Mouse (Mus musculus) heart, embryonic 14.5 days (tissue): ENCODE results near the gene Ptbp3. TPM values are rescaled to one million over a fixed set of nuclear protein-coding genes. Genes with fewer than 3 reads are reported as not detected.

Experiments
- ATAC-seq: fragments of 200-750 bp; cut with Nextera tagmentation; 2 replicates; pipeline ENCODE4 v1.8.0; 2017; ENCODE audit warnings: low read depth, moderate TSS enrichment; ENCODE audit not compliant: insufficient number of reproducible peaks, insufficient read depth, low FRiP score
- H3K27ac ChIP-seq, 2 experiments: fragments of 200-500 bp in 1 of 2; fragments of 300-500 bp in 1 of 2; sonication (generic) in 1 of 2; replicated peaks in 1 of 2; 2 replicates each; pipeline ENCODE4 v1.5.1; 2012 to 2014; ENCODE audit warnings: low read depth in 2 of 2, low read length in 2 of 2, control low read depth in 1 of 2, mild to moderate bottlenecking in 1 of 2, mixed read lengths in 1 of 2; ENCODE audit not compliant: control insufficient read depth in 1 of 2, insufficient read depth in 1 of 2
- H3K27me3 ChIP-seq: fragments of 300-500 bp; sonication (generic); 2 replicates; pipeline ENCODE4 v1.6.1; 2014; ENCODE audit warnings: mild to moderate bottlenecking, low read length, control low read depth; ENCODE audit not compliant: control insufficient read depth, insufficient read depth
- H3K36me3 ChIP-seq: fragments of 300-500 bp; sonication (generic); 2 replicates; pipeline ENCODE4 v1.6.1; 2014; ENCODE audit warnings: mild to moderate bottlenecking, control low read depth, low read length, mixed read lengths; ENCODE audit not compliant: control insufficient read depth, insufficient read depth
- H3K4me1 ChIP-seq, 2 experiments: fragments of 200-500 bp in 1 of 2; fragments of 300-500 bp in 1 of 2; sonication (generic) in 1 of 2; 2 replicates each; pipeline ENCODE4 v1.6.1; 2012 to 2014; ENCODE audit warnings: low read length in 2 of 2, control low read depth in 1 of 2, mixed read lengths in 1 of 2; ENCODE audit not compliant: control insufficient read depth in 2 of 2, insufficient read depth in 2 of 2
- H3K4me2 ChIP-seq: fragments of 300-500 bp; sonication (generic); 2 replicates; pipeline ENCODE4 v1.6.1; 2014; ENCODE audit warnings: mild to moderate bottlenecking, low read length
- H3K4me3 ChIP-seq, 2 experiments: fragments of 200-500 bp in 1 of 2; fragments of 300-500 bp in 1 of 2; sonication (generic) in 1 of 2; 2 replicates each; pipeline ENCODE4 v1.5.1; 2012 to 2014; ENCODE audit warnings: low read length in 2 of 2, mild to moderate bottlenecking in 2 of 2, control low read depth in 1 of 2, low read depth in 1 of 2, moderate library complexity in 1 of 2; ENCODE audit not compliant: control insufficient read depth in 1 of 2, insufficient read depth in 1 of 2
- H3K9ac ChIP-seq: fragments of 300-500 bp; sonication (generic); 2 replicates; pipeline ENCODE4 v1.6.1; 2014; ENCODE audit warnings: mild to moderate bottlenecking, low read length
- H3K9me3 ChIP-seq: fragments of 300-500 bp; sonication (generic); 2 replicates; pipeline ENCODE4 v1.6.1; 2016; ENCODE audit warnings: low read length, control low read depth; ENCODE audit not compliant: control insufficient read depth
- WGBS: fragments of 180-500 bp; shearing (Covaris S2); extraction: QIAGEN DNeasy Blood & Tissue Kit; methylation state at CpG from one replicate; pipeline ENCODE4 v1.1.7; 2014; 5-methylcytosine and 5-hydroxymethylcytosine counted together
- polyA plus RNA-seq: library from polyadenylated mRNA; unstranded; fragments of >200 nt; fragmentation: Nextera tagmentation; extraction: Ambion mirVana; gene quantifications from 2 replicates; pipeline ENCODE4 v1.2.1, GENCODE M21; 2014

Gene Ptbp3
- polyA plus RNA-seq, 1 experiment from 2014 or later = 37.7 TPM

DNA sequence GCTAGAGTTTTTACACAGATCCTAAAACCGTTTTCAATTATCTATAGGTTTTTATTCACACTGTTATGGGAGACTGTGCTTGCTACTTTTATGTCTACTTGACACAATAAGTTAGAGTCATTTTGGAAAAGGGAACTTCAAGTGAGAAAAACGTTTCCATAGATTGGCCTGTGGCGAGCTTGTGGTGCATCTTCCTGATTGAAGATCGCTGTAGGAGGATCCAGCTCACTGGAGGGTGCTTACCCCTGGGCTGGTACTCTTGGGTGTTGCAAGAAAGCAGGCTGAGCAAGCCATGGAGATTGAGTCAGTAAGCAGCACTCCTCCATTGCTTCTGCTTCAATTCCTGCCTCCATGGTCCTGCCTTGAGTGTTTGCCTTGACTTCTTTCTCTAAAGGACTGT is 113.2 kb downstream of the Ptbp3 start:
- H3K27me3 ChIP-seq = no peaks in the 10 kb centered on the region
- H3K4me3 ChIP-seq = no peak overlapping the region
- no peak overlapping the region for H3K4me2 ChIP-seq
- no peak for ATAC-seq
- H3K9me3 ChIP-seq = no peaks in the 10 kb centered on the region
- 88% methylated on average over 4 of the region's 4 CpGs for WGBS
- H3K4me1 ChIP-seq = peaks cover 10 to 16% of the 10 kb centered on the region in 2 experiments
- H3K36me3 ChIP-seq = no peaks in the 10 kb centered on the region
- H3K27ac ChIP-seq = no peak overlapping the region
- no peak overlapping the region for H3K9ac ChIP-seq

DNA sequence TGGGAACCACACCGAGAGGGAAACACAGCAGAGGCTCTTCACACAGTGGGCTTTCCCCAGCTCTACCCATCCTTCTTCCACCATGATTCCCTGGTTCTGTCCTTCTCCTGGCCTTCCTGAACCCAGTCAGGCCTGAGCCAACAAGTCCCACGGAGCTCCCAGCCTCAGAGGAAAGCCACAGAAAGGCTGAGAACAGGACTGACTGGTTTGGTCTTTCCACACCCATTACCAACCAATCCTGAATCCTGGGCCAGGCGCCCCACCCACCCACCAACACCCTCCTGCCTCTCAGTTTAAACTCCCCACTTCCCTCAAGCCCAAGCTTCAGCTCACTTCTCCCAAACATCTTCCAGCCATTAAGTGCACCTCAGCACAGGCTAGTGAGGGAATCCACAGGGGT is 115.1 kb downstream of the Ptbp3 start:
- Histone ChIP-seq H3K4me2 (no peak overlapping the region), H3K27ac (no peak overlapping the region), H3K4me1 (peaks cover 14 to 21% of the 10 kb centered on the region in 2 experiments), H3K36me3 (no peaks in the 10 kb centered on the region), H3K9me3 (no peaks in the 10 kb centered on the region), H3K27me3 (no peaks in the 10 kb centered on the region), H3K9ac (no peak overlapping the region), H3K4me3 (no peak overlapping the region)
- ATAC-seq = no peak
- WGBS = 81% methylated on average over 3 of the region's 3 CpGs

DNA sequence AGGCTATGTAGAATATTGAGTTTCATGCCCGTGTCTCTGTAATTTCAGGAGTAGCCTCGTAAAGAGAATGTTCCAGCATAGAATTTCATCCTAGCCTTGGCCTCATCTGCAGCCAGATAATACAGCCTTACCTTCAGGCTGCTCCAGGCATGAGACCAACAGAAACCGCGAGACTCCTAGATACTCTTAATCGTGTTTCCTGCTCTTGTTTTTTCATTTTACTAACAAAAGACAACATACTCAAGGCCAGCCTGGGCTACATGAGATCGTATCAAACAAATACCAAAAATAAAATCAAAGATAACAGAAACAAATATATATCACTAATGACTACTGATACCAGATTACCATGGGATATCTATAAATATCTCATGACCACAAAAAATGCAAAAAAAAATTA is 120.0 kb downstream of the Ptbp3 start:
- H3K4me2 ChIP-seq = no peak overlapping the region
- WGBS = 78% methylated on average over 6 of the region's 6 CpGs
- no peak for ATAC-seq

DNA sequence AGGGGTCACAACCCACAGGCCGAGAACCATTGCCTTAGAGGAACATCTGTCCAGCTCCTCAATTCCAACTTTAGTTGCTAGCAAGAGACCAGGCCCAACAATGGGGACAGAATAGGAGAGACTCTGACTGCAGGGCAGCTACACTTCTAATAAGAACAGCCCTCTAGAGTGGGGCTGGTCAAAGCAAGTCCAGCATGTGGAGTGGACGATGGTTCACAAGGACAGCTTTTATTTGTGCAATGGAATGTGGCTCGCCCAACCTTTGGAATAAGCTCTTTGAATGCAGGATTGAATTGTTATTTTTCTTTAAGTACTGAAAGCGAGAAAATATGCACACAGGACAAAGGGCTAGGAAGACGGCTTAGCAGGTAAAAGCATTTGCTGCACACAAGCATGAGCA is 122.7 kb downstream of the Ptbp3 start:
- H3K27ac ChIP-seq = no peak overlapping the region
- WGBS = 91% methylated on average over 5 of the region's 5 CpGs
- no peak for ATAC-seq
- no peak overlapping the region for H3K4me3 ChIP-seq
- H3K4me1 ChIP-seq = peaks cover 4 to 6% of the 10 kb centered on the region in 2 experiments
- no peak overlapping the region for H3K4me2 ChIP-seq
- H3K9ac ChIP-seq = no peak overlapping the region
- H3K36me3 ChIP-seq = no peaks in the 10 kb centered on the region
- no peaks in the 10 kb centered on the region for H3K9me3 ChIP-seq
- H3K27me3 ChIP-seq = no peaks in the 10 kb centered on the region

More for the DNA sequence above, 120.0 kb downstream of the Ptbp3 start:
- H3K27ac ChIP-seq = no peak overlapping the region
- H3K9ac ChIP-seq = no peak overlapping the region
- H3K4me1 ChIP-seq = peaks cover 6% of the 10 kb centered on the region in 2 experiments
- no peak overlapping the region for H3K4me3 ChIP-seq
- H3K36me3 ChIP-seq = no peaks in the 10 kb centered on the region
- no peaks in the 10 kb centered on the region for H3K9me3 ChIP-seq
- no peaks in the 10 kb centered on the region for H3K27me3 ChIP-seq

DNA sequence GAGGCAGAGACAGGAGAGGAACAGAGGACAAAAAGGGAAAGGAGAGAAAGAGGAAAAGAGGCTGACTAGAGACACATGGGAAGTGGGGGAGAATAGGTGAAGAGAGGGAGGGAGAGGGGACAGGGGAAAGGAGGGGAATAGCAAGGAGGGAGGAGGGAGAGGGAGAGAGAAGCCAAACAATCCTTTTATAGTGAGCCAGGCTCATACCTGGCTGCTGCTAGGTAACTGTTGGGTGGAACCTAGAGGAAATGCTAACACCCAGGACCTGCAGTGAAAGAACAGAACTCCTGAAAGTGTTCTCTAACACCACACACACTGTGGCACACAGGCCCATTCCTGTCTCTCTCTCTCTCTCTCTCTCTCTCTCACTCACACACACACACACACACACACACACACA is 126.4 kb downstream of the Ptbp3 start:
- ATAC-seq = no peak
- Histone ChIP-seq H3K4me1 (no peaks in the 10 kb centered on the region), H3K27ac (no peak overlapping the region)

DNA sequence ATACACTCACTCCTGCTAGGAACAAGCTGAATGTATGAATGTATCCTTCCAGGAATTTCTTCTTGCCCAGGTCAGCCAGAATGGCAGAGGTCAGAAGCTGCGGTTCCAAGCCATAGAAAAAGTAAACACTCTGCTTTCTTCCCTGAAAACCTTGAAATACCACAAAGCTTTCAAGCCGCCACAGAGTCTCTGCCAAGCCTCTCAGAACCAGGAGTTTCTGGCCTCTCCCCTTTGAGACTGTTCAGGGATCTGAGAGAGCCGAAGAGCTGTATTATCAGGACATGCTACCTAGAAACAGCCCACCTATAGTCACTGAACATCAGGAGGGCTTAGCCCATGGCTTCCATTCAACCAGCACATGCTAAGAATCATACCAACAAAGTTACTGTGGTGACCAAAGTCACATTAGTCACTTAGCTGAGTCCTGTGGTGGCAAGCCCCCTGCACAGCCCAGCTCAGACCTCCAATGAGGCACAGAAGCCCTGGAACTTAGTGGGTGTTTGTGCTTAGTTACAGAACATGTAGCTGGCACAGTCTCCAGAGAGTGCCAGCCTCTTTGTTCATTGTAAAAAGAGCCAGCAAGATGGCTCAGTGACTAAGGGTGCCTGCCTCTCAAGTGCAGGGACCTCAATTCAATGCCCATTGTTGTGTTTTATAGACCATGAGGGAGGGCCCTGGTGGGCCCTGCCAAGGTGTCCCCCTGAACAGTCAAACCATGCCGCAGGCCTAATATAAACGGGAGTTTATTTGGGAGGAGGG is 127.0 kb downstream of the Ptbp3 start:
- Histone ChIP-seq H3K36me3 (no peaks in the 10 kb centered on the region), H3K9me3 (no peaks in the 10 kb centered on the region), H3K4me2 (no peak overlapping the region), H3K27me3 (no peaks in the 10 kb centered on the region), H3K9ac (no peak overlapping the region), H3K4me1 (no peaks in the 10 kb centered on the region), H3K27ac (no peak overlapping the region), H3K4me3 (no peak overlapping the region)
- 77% methylated on average over 5 of the region's 5 CpGs for WGBS
- ATAC-seq = no peak

More for the DNA sequence above, 126.4 kb downstream of the Ptbp3 start:
- Histone ChIP-seq H3K4me2 (no peak overlapping the region), H3K36me3 (no peaks in the 10 kb centered on the region), H3K9ac (no peak overlapping the region), H3K9me3 (no peaks in the 10 kb centered on the region), H3K27me3 (no peaks in the 10 kb centered on the region), H3K4me3 (no peak overlapping the region)

Other genes starting within 250 kb of the Ptbp3 start
- 3.6 and 4.4 TPM in 2 replicates for gene Susd1, start 110.7 kb downstream of the Ptbp3 start, polyA plus RNA-seq
- gene Hsdl2, start 32.2 kb upstream of the Ptbp3 start, polyA plus RNA-seq = 54.0 and 57.4 TPM in 2 replicates
- 25.9 and 27.7 TPM in 2 replicates for gene E130308A19Rik, start 76.8 kb upstream of the Ptbp3 start, polyA plus RNA-seq